21 mouse cellular contexts compared by ENCODE assay signal in genomic region chr14:19925157-19925556, GRCm38 (mm10). TPM values are rescaled to one million over a fixed set of nuclear protein-coding genes. Genes with fewer than 3 reads are reported as not detected.
DNase-seq lines count a peak whose midpoint lies in the region; ATAC-seq and TF ChIP-seq lines count a peak whose summit lies in the region.
"Had no signal": no experiment of that assay in that cellular context is flagged by ENCODE, and none has a peak within 500 bp of the region (broad histone marks: within the 10 kb centered on the region; RNA-seq: fewer than 3 reads in every experiment).

No protein-coding gene starts in this region.

- no peak for TF ChIP-seq CTCF in liver, embryonic 14.5 days (IDR thresholded peaks at IDR 0.05; ENCODE audit: low read depth)
- no peak for TF ChIP-seq CTCF in midbrain, postnatal 0 days (IDR thresholded peaks at IDR 0.05)

- H3K4me3 ChIP-seq in forebrain, embryonic 10.5 days = no peak overlapping the region
- H3K4me3 ChIP-seq in forebrain, embryonic 13.5 days = no peak overlapping the region
- H3K4me3 ChIP-seq in liver, embryonic 14.5 days (ENCODE audit: insufficient read depth in 1 of 2, low read depth in 2 of 2, low read length in 2 of 2) = no peak overlapping the region
- no peak overlapping the region for H3K4me3 ChIP-seq in liver, embryonic 12.5 days
- no peak overlapping the region for H3K4me3 ChIP-seq in midbrain, postnatal 0 days (ENCODE audit: low read depth, low read length)
- no peak overlapping the region for H3K4me3 ChIP-seq in limb, embryonic 10.5 days
- H3K4me3 ChIP-seq: embryonic facial prominence, embryonic 10.5 days; heart, embryonic 12.5 days; hindbrain, embryonic 13.5 days had no signal

- H3K9me3 ChIP-seq in forebrain, embryonic 10.5 days = peaks cover 10% of the 10 kb centered on the region
- peaks cover 8% of the 10 kb centered on the region; the same call in 1 of the 2 replicates for H3K9me3 ChIP-seq in forebrain, embryonic 13.5 days (replicated peaks)
- no peaks in the 10 kb centered on the region for H3K9me3 ChIP-seq in liver, embryonic 14.5 days (ENCODE audit: control insufficient read depth, low read length)
- H3K9me3 ChIP-seq in liver, embryonic 12.5 days (replicated peaks) = no peaks in the 10 kb centered on the region
- no peaks in the 10 kb centered on the region for H3K9me3 ChIP-seq in midbrain, postnatal 0 days (ENCODE audit: low read length)
- no peaks in the 10 kb centered on the region for H3K9me3 ChIP-seq in limb, embryonic 10.5 days (replicated peaks)
- H3K9me3 ChIP-seq: G1E; hindbrain, embryonic 13.5 days had no signal

- TF ChIP-seq EP300 in liver, embryonic 14.5 days (IDR thresholded peaks at IDR 0.05; ENCODE audit: low read depth) = no peak

- no peak for ATAC-seq in forebrain, embryonic 13.5 days
- no peak for ATAC-seq in liver, embryonic 14.5 days (ENCODE audit: insufficient read depth)
- ATAC-seq in liver, embryonic 12.5 days = no peak
- no peak for ATAC-seq in midbrain, postnatal 0 days (ENCODE audit: low FRiP score)
- ATAC-seq: CD4-positive, CD25-positive, alpha-beta regulatory T cell, adult 4 months; hindbrain, postnatal 0 days had no signal

- intact Hi-C loops in heart, postnatal 25 days (cut with DNase I) = no loop called here

- H3K4me2 ChIP-seq in forebrain, embryonic 13.5 days = no peak overlapping the region
- H3K4me2 ChIP-seq in liver, embryonic 14.5 days (ENCODE audit: low read depth) = 0 out of 2 replicates have a peak overlapping the region, but pooled peaks have one; percentile 15
- no peak overlapping the region for H3K4me2 ChIP-seq in liver, embryonic 12.5 days
- H3K4me2 ChIP-seq in midbrain, postnatal 0 days (ENCODE audit: low read depth, low read length, poor library complexity, severe bottlenecking) = no peak overlapping the region
- H3K4me2 ChIP-seq: heart, embryonic 12.5 days; hindbrain, embryonic 13.5 days had no signal

- 56% methylated on average over 6 of the region's 6 CpGs for WGBS in forebrain, embryonic 10.5 days
- 44% methylated on average over 6 of the region's 6 CpGs for WGBS in forebrain, embryonic 13.5 days
- 70% methylated on average over 6 of the region's 6 CpGs for WGBS in liver, embryonic 14.5 days (ENCODE audit: insufficient replicate concordance)
- 71% methylated on average over 6 of the region's 6 CpGs for WGBS in liver, embryonic 12.5 days (ENCODE audit: insufficient replicate concordance)
- 18% methylated on average over 6 of the region's 6 CpGs for WGBS in midbrain, postnatal 0 days
- 83% methylated on average over 6 of the region's 6 CpGs for WGBS in limb, embryonic 10.5 days

- H3K27ac ChIP-seq in forebrain, embryonic 10.5 days = peak overlapping the region; percentile 65
- no peak overlapping the region; the same call in 1 of the 2 replicates for H3K27ac ChIP-seq in forebrain, embryonic 13.5 days
- no peak overlapping the region for H3K27ac ChIP-seq in liver, embryonic 14.5 days
- no peak overlapping the region for H3K27ac ChIP-seq in liver, embryonic 12.5 days
- H3K27ac ChIP-seq in midbrain, postnatal 0 days (ENCODE audit: low read depth, low read length) = peak overlapping the region; percentile 2; the same call in 1 of the 2 replicates
- no peak overlapping the region for H3K27ac ChIP-seq in limb, embryonic 10.5 days
- H3K27ac ChIP-seq: embryonic facial prominence, embryonic 10.5 days; hindbrain, embryonic 13.5 days; hindbrain, postnatal 0 days had no signal

- no peaks in the 10 kb centered on the region for H3K27me3 ChIP-seq in forebrain, embryonic 10.5 days (ENCODE audit: poor library complexity, severe bottlenecking)
- H3K27me3 ChIP-seq in forebrain, embryonic 13.5 days = no peaks in the 10 kb centered on the region
- H3K27me3 ChIP-seq in liver, embryonic 14.5 days (ENCODE audit: control insufficient read depth, insufficient read depth, low read length) = no peaks in the 10 kb centered on the region
- no peaks in the 10 kb centered on the region for H3K27me3 ChIP-seq in liver, embryonic 12.5 days (replicated peaks)
- H3K27me3 ChIP-seq in midbrain, postnatal 0 days (ENCODE audit: insufficient read depth, low read length) = no peaks in the 10 kb centered on the region
- H3K27me3 ChIP-seq in limb, embryonic 10.5 days (ENCODE audit: low read depth, poor library complexity, severe bottlenecking) = no peaks in the 10 kb centered on the region
- H3K27me3 ChIP-seq: heart, embryonic 12.5 days; hindbrain, embryonic 13.5 days had no signal

- H3K36me3 ChIP-seq in forebrain, embryonic 10.5 days (replicated peaks) = peaks cover 56% of the 10 kb centered on the region
- peaks cover 39% of the 10 kb centered on the region for H3K36me3 ChIP-seq in forebrain, embryonic 13.5 days (ENCODE audit: poor library complexity, severe bottlenecking)
- no peaks in the 10 kb centered on the region for H3K36me3 ChIP-seq in liver, embryonic 14.5 days (replicated peaks; ENCODE audit: control insufficient read depth, insufficient read depth, low read depth)
- no peaks in the 10 kb centered on the region for H3K36me3 ChIP-seq in liver, embryonic 12.5 days
- H3K36me3 ChIP-seq in midbrain, postnatal 0 days (ENCODE audit: insufficient read depth, low read length) = no peaks in the 10 kb centered on the region
- peaks cover 34% of the 10 kb centered on the region for H3K36me3 ChIP-seq in limb, embryonic 10.5 days

- H3K4me1 ChIP-seq in forebrain, embryonic 10.5 days = peaks cover 75% of the 10 kb centered on the region
- peaks cover 53% of the 10 kb centered on the region for H3K4me1 ChIP-seq in forebrain, embryonic 13.5 days
- H3K4me1 ChIP-seq in liver, embryonic 14.5 days (replicated peaks; ENCODE audit: control insufficient read depth in 2 of 2, insufficient read depth in 2 of 2, low read length in 1 of 2) = peaks cover 9 to 18% of the 10 kb centered on the region in 2 experiments; a peak in 3 of 4 replicates
- H3K4me1 ChIP-seq in liver, embryonic 12.5 days = peaks cover 37% of the 10 kb centered on the region
- H3K4me1 ChIP-seq in midbrain, postnatal 0 days (ENCODE audit: insufficient read depth, low read length) = peaks cover 8% of the 10 kb centered on the region
- peaks cover 9% of the 10 kb centered on the region for H3K4me1 ChIP-seq in limb, embryonic 10.5 days

- no peak for DNase-seq in forebrain, embryonic 10.5 days (ENCODE audit: extremely low spot score, low spot score)
- DNase-seq in heart, adult 11 months = peak; percentile 65
- DNase-seq in heart, postnatal 25 days (ENCODE audit: low spot score) = no peak
- no peak for DNase-seq in liver, embryonic 14.5 days (ENCODE audit: low read depth in 3 of 3, low spot score in 3 of 3)
- no peak for DNase-seq in midbrain, postnatal 0 days (ENCODE audit: low spot score)
- DNase-seq in limb, embryonic 10.5 days (ENCODE audit: low spot score) = no peak
- DNase-seq: adrenal gland, adult 8-10 months; adrenal gland, postnatal 36 days; B cell, adult 2 months; cerebellum, adult 2 months; cerebellum, postnatal 10 days; gastrocnemius, postnatal 14 days; heart, postnatal 4 days had no signal

- H3K9ac ChIP-seq in forebrain, embryonic 13.5 days = no peak overlapping the region
- H3K9ac ChIP-seq in liver, embryonic 14.5 days (replicated peaks) = no peak overlapping the region
- no peak overlapping the region for H3K9ac ChIP-seq in liver, embryonic 12.5 days
- no peak overlapping the region for H3K9ac ChIP-seq in midbrain, postnatal 0 days (replicated peaks; ENCODE audit: low read length, poor library complexity, severe bottlenecking)
- H3K9ac ChIP-seq: heart, embryonic 12.5 days; hindbrain, embryonic 13.5 days had no signal

RNA-seq across cellular contexts. Expression of gene Gng2, which starts 52.3 kb away (rescaled TPM):
- polyA plus RNA-seq in forebrain, embryonic 10.5 days (2016; fragmentation: Nextera tagmentation; extraction: Ambion mirVana) = 81.0 and 86.1 TPM in 2 replicates
- 304 and 326 TPM in 2 replicates for polyA plus RNA-seq in forebrain, embryonic 13.5 days (2015; fragmentation: Nextera tagmentation; extraction: Ambion mirVana)
- total RNA-seq in heart, postnatal 25 days (2021) = 10 to 100 TPM; 15.8 to 16.7 TPM
- 2.7 and 5.2 TPM in 2 replicates for polyA plus RNA-seq in liver, embryonic 14.5 days (2012; rRNA removed)
- 6.7 and 8.7 TPM in 2 replicates for polyA plus RNA-seq in liver, embryonic 14.5 days (2014; fragmentation: Nextera tagmentation; extraction: Ambion mirVana)
- polyA plus RNA-seq in liver, embryonic 12.5 days (2016; fragmentation: Nextera tagmentation; extraction: Ambion mirVana) = 10.7 and 11.8 TPM in 2 replicates
- 419 and 439 TPM in 2 replicates for total RNA-seq in midbrain, postnatal 0 days (2014; rRNA removed)
- 344 and 374 TPM in 2 replicates for polyA plus RNA-seq in midbrain, postnatal 0 days (2015; fragmentation: Nextera tagmentation; extraction: Ambion mirVana)
- 63.9 and 72.1 TPM in 2 replicates for polyA plus RNA-seq in limb, embryonic 10.5 days (2016; fragmentation: Nextera tagmentation; extraction: Ambion mirVana)

Comparison
In these comparisons a context has a peak if more than half of its experiments do, and no peak if none do; other contexts are left out.
1. H3K27ac ChIP-seq: peak in forebrain, embryonic 10.5 days (single experiment) and midbrain, postnatal 0 days (single experiment); none in forebrain, embryonic 13.5 days (single experiment), liver, embryonic 14.5 days (single experiment), liver, embryonic 12.5 days (single experiment) and limb, embryonic 10.5 days (single experiment).